ENCODE assay signal across 1 mouse cellular context in the genomic region with DNA sequence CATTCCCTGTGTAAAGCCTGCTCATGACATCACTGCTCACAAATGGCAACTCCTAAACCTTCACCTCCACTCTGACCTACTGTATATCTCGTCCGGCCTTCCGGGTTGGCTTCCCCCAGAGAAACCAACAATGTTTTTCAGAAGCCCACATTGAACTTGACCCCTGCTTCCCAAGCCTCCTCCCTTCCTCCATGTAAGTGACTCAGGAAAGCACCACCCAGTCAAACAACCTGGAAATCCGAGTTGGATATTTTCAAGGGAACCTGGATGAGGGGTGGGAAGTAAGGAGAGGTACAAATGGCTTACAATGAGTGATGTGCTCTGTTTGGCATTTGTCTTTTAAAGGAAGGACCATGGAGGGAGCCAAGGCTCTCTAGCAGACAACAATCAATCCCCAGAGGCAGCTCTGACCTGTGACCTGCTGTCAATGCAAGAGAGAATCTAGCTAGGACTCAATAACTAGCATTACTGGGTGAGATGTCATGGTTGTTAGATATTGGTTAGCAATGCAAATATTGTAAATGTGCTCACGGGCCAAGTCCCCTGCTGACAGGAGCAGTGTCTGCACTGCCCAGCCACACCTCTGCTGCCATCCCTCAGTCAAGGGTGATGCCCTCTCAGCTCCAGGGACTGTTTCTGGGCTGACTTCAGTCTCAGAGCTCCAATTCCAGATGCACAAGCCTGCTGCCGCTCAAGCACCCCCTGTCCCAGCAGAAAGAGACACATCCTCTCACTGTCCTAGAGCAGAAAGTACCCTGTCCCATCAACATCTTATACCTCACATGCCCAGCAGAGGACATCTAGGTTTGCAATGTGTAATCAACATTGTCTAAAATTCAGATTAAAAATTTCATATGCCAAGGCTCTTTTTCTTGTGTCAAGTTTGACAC.
TF ChIP-seq lines count a peak whose summit lies in the region.

No protein-coding gene starts in this region.

TF ChIP-seq in CH12.LX, 34 proteins besides CTCF, POLR2A, EP300 and RAD21 (continued from another document):
- TF ChIP-seq MXI1 (IDR thresholded peaks at IDR 0.05; ENCODE audit: low read depth, low read length) (peak; percentile 42), ELF1 (IDR thresholded peaks at IDR 0.05; ENCODE audit: low read depth, low read length) (no peak), BHLHE40 (IDR thresholded peaks at IDR 0.05; ENCODE audit: low read depth, low read length) (peak; percentile 86), MAFK (IDR thresholded peaks at IDR 0.05; ENCODE audit: insufficient replicate concordance, low read length) (0 out of 2 replicates have a peak, but pooled peaks have one; percentile 6), SIN3A (IDR thresholded peaks at IDR 0.05; ENCODE audit: low read length) (peak; percentile 58; the same call in 1 of the 2 replicates), HCFC1 (IDR thresholded peaks at IDR 0.05; ENCODE audit: low read depth, low read length) (no peak), ZC3H11A (IDR thresholded peaks at IDR 0.05; ENCODE audit: low read depth, low read length) (no peak)
